Mouse (Mus musculus) forebrain, embryonic 11.5 days (tissue): ENCODE data around the gene Tnfaip8l2. TPM values are rescaled to one million over a fixed set of nuclear protein-coding genes. Genes with fewer than 3 reads are reported as not detected.

Experiments used
- ATAC-seq: fragments of 200-750 bp; cut with Nextera tagmentation; replicated peaks from 2 replicates; pipeline ENCODE4 v1.8.0; 2017; ENCODE audit warnings: moderate TSS enrichment; ENCODE audit not compliant: low FRiP score
- DNase-seq: peaks from one replicate; pipeline ENCODE4 v3.0.0-alpha.2; 2017; ENCODE audit warnings: low spot score
- H3K27ac ChIP-seq: fragments of 300-500 bp; sonication (generic); 2 replicates; pipeline ENCODE4 v1.5.1; 2014; ENCODE audit warnings: low read depth, low read length
- H3K27me3 ChIP-seq: fragments of 300-500 bp; sonication (generic); 2 replicates; pipeline ENCODE4 v1.6.1; 2014; ENCODE audit warnings: mild to moderate bottlenecking, low read length, mixed read lengths; ENCODE audit not compliant: control insufficient read depth, insufficient read depth
- H3K36me3 ChIP-seq: fragments of 300-500 bp; sonication (generic); 2 replicates; pipeline ENCODE4 v1.6.1; 2014; ENCODE audit warnings: mild to moderate bottlenecking, low read length, moderate library complexity, mixed read lengths; ENCODE audit not compliant: control insufficient read depth, insufficient read depth
- H3K4me1 ChIP-seq: fragments of 300-500 bp; sonication (generic); replicated peaks from 2 replicates; pipeline ENCODE4 v1.6.1; 2014; ENCODE audit warnings: low read length, mixed read lengths; ENCODE audit not compliant: control insufficient read depth, insufficient read depth
- H3K4me2 ChIP-seq: fragments of 300-500 bp; sonication (generic); 2 replicates; pipeline ENCODE4 v1.6.1; 2014; ENCODE audit warnings: low read depth, mild to moderate bottlenecking, low read length, moderate library complexity, mixed read lengths; ENCODE audit not compliant: severe bottlenecking
- H3K4me3 ChIP-seq: fragments of 300-500 bp; sonication (generic); 2 replicates; pipeline ENCODE4 v1.5.1; 2014; ENCODE audit warnings: low read depth, low read length
- H3K9ac ChIP-seq: fragments of 300-500 bp; sonication (generic); 2 replicates; pipeline ENCODE4 v1.6.1; 2014; ENCODE audit warnings: low read length
- H3K9me3 ChIP-seq: fragments of 300-500 bp; sonication (generic); 2 replicates; pipeline ENCODE4 v1.6.1; 2016; ENCODE audit warnings: low read length, mixed read lengths; ENCODE audit not compliant: control insufficient read depth
- WGBS: fragments of 180-500 bp; shearing (Covaris S2); extraction: QIAGEN DNeasy Blood & Tissue Kit; methylation state at CpG from one replicate; pipeline ENCODE4 v1.1.7; 2014; 5-methylcytosine and 5-hydroxymethylcytosine counted together
- polyA plus RNA-seq: library from polyadenylated mRNA; unstranded; fragments of >200 nt; fragmentation: Nextera tagmentation; extraction: Ambion mirVana; gene quantifications from 2 replicates; pipeline ENCODE4 v1.2.1, GENCODE M21; 2014

Gene Tnfaip8l2
- polyA plus RNA-seq, 1 experiment from 2014 or later = 1.3 TPM

- H3K9ac ChIP-seq = no peak overlapping the region
- no peaks in the 10 kb centered on the region for H3K9me3 ChIP-seq
- ATAC-seq (no peak), DNase-seq (no peak)
- H3K27me3 ChIP-seq = peaks cover 7% of the 10 kb centered on the region; the same call in 1 of the 2 replicates
- no peak overlapping the region for H3K4me2 ChIP-seq
- no peak overlapping the region for H3K27ac ChIP-seq
- peaks cover 10% of the 10 kb centered on the region for H3K4me1 ChIP-seq
- H3K4me3 ChIP-seq = no peak overlapping the region
- WGBS = 70% methylated on average over 11 of the region's 11 CpGs
- H3K36me3 ChIP-seq = no peaks in the 10 kb centered on the region
Observed at GRCm38 (mm10) chr3:95163419-95164255, 21.5 kb upstream of the Tnfaip8l2 start.

DNA sequence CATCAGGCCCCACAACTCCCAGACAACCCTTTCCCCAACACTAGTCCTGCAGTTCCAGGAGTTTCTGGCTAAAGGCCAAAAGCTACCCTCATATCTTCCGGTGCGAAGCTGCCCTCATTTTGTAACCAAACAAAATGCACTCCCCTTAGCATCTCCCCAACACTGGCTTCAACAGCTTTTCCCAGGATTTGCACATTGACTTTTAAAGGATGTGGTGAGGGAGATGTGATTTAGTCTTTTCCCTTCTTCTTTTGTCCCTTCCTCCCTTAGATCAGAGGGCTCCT lies 20.1 kb upstream of the Tnfaip8l2 start:
- H3K36me3 ChIP-seq = no peaks in the 10 kb centered on the region
- H3K4me3 ChIP-seq = peak overlapping the region; percentile 73
- H3K27ac ChIP-seq = no peak overlapping the region
- no peak for DNase-seq
- ATAC-seq = no peak
- H3K27me3 ChIP-seq = peaks cover 7% of the 10 kb centered on the region; the same call in 1 of the 2 replicates
- 42% methylated on average over 2 of the region's 2 CpGs for WGBS
- peaks cover 10% of the 10 kb centered on the region for H3K4me1 ChIP-seq
- peak overlapping the region; percentile 9; the same call in 1 of the 2 replicates for H3K9ac ChIP-seq
- no peaks in the 10 kb centered on the region for H3K9me3 ChIP-seq
- peak overlapping the region; percentile 89 for H3K4me2 ChIP-seq

DNA sequence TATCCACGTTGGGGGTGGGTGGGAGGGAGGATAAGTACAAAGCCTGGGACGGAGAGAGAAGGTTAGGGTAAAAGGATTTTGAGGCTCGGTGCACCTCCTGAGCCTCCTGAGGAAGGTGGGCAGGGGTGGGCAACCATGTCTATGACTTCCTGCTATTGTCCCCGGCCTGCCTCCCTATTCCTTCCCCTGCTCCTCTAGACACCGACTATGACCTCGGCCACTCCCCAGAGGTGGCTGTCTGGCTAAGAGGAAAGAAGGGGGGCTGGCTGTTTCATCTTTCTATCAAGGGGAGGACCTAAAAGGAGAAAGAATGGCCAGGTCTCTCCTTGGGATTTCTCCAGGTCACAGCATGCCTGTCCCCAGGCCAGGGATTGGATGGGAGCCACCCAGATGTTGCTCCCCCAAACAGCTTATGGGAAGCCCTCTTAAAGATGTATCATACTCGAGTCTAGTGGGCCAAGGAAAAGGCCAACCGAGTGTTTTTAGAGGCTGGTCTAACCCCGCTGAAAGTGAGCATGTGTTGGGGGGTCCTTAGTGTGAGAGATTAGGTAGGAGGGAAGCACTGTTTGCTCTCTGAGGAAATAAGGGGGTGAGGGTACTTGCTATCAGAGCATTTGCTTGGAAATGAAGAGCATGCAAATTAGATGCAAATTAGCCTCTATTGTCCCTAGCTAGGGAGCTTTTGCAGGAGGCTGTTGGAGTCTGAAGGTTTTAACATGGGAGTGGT lies 19.6 kb upstream of the Tnfaip8l2 start:
- WGBS = 7% methylated on average over 9 of the region's 9 CpGs
- 0 out of 2 replicates have a peak, but pooled peaks have one; percentile 22 for ATAC-seq
- peaks cover 7% of the 10 kb centered on the region; the same call in 1 of the 2 replicates for H3K27me3 ChIP-seq

DNA sequence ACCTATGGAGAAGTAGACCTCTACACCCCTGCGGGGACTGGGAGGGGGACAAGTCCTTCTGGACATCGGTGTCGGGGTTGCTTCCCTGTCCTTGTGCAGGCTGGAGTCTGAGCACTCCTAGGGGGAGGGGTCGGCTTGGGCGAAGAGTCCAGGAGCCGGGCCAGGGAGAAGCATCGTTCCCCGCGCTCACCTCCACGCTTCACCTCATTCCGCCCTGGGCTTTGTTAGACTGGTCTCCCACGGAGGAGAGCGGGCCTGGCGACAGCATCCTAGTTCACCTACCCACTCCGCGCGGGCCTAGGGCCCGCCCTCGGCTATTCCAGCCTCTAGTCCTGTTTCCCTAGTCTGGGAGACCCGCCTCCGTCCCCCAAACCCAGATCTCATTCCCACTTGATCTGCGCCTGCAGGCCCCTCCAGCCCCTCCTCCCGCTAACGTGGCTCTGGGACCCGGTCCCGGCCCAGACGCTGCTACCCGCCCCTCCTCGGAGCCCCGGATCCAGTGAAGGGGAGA lies 18.9 kb upstream of the Tnfaip8l2 start:
- ATAC-seq (peak; percentile 24), DNase-seq (peak; percentile 66)
- Histone ChIP-seq H3K4me3 (peak overlapping the region; percentile 73), H3K9me3 (no peaks in the 10 kb centered on the region), H3K9ac (peak overlapping the region; percentile 84), H3K27me3 (peaks cover 7% of the 10 kb centered on the region; the same call in 1 of the 2 replicates), H3K4me1 (peaks cover 10% of the 10 kb centered on the region), H3K36me3 (no peaks in the 10 kb centered on the region), H3K27ac (0 out of 2 replicates have a peak overlapping the region, but pooled peaks have one; percentile 8), H3K4me2 (peak overlapping the region; percentile 89)
- 2% methylated on average over 29 of the region's 30 CpGs for WGBS

More for the DNA sequence above, 19.6 kb upstream of the Tnfaip8l2 start:
- H3K4me1 ChIP-seq = peaks cover 10% of the 10 kb centered on the region
- peak overlapping the region; percentile 84 for H3K9ac ChIP-seq
- no peaks in the 10 kb centered on the region for H3K9me3 ChIP-seq
- 0 out of 2 replicates have a peak overlapping the region, but pooled peaks have one; percentile 8 for H3K27ac ChIP-seq
- H3K36me3 ChIP-seq = no peaks in the 10 kb centered on the region
- no peak for DNase-seq
- H3K4me3 ChIP-seq = peak overlapping the region; percentile 73
- peak overlapping the region; percentile 89 for H3K4me2 ChIP-seq

DNA sequence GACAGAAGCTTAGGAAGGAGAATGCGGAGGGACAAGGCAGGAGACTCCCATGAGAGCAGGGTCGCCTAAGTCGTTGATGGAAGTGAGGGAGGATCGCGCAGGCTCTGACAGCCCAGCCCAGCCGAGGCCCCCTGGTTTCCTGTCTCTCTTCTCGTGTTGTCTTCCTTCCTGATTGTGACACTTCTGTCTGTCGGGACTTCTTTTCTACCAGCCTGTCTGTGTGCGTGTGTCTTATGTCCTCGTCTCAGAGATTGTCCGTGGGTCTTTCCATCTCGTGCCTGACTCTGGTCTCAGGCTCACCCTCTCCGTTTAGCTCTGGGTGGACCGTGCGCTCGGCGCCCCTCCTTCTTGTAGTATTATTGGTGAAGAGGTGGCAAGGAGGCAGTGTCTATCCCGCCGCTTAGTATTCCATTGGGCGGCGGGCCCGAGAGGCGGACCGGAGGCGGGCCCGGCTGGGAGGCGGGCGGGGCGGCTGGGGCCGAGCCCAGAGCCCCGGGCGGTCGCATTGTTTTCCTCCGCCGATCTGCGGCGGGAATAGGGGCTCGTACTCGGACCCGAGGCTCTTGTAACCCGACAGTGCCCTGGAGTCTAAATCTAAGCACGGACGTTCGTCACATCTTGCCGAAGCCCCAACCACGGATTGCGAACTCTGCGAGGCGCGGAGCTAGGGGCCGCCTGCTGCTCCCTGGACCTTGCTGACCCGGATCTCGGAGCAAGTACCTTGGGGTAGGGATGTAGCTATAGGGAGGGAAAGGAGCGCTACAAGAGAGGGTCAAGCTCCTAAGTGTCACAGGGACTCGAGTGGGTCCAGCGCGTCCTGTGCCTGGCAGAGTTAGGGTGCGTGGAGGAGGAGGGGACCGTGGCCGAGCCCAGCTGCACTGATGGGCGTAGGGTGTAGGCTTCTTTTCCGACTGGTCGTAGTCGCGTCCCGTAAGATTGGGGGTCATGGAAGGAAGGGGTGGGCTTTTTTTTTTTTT lies 18.1 kb upstream of the Tnfaip8l2 start, which contains the start of gene Sema6c:
Gene Sema6c (plus strand): TSS at position 471 of the 977 bp plus-strand sequence.
- under 1% methylated on average over 66 of the region's 66 CpGs for WGBS
- Histone ChIP-seq H3K27me3 (peaks cover 7% of the 10 kb centered on the region; the same call in 1 of the 2 replicates), H3K4me3 (peak within 1 kb of the TSS; percentile 73), H3K36me3 (no peaks in the 10 kb centered on the region), H3K9me3 (no peaks in the 10 kb centered on the region), H3K4me2 (peak within 1 kb of the TSS; percentile 89), H3K27ac (0 out of 2 replicates have a peak within 1 kb of the TSS, but pooled peaks have one; percentile 8), H3K9ac (peak within 1 kb of the TSS; percentile 84), H3K4me1 (peaks cover 10% of the 10 kb centered on the region)
- peak; percentile 93 for DNase-seq
- peak; percentile 96 for ATAC-seq

GRCm38 (mm10) chr3:95159511-95159986 lies 17.4 kb upstream of the Tnfaip8l2 start:
- Histone ChIP-seq H3K27ac (no peak overlapping the region), H3K4me2 (peak overlapping the region; percentile 89), H3K36me3 (no peaks in the 10 kb centered on the region), H3K4me3 (peak overlapping the region; percentile 73), H3K27me3 (peaks cover 7% of the 10 kb centered on the region; the same call in 1 of the 2 replicates), H3K9ac (peak overlapping the region; percentile 28; the same call in 1 of the 2 replicates), H3K4me1 (peaks cover 10% of the 10 kb centered on the region), H3K9me3 (no peaks in the 10 kb centered on the region)
- WGBS = 11% methylated on average over 8 of the region's 8 CpGs
- ATAC-seq (no peak), DNase-seq (no peak)

DNA sequence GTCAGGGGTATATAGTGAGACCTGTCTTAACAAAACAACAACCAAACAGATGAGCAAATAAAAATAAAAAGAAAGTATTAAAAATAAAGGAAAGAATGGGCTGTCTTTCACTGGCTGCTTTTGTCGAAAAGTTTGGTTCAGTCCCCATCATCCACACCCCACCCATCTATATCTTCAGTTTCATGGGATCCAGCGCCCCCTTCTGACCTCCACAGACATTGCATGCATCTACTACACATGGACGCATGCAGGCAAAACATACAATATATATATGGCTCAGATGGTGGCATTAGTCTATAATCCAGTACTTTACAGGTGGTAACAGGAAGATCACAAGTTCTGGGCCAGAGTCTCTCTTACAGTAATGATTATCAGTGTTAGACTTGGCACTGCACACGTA lies 11.7 kb upstream of the Tnfaip8l2 start:
- 49% methylated on average over 4 of the region's 4 CpGs for WGBS
- Histone ChIP-seq H3K27ac (no peak overlapping the region), H3K4me3 (no peak overlapping the region), H3K36me3 (no peaks in the 10 kb centered on the region), H3K27me3 (0 out of 2 replicates have a peak, but pooled peaks cover 1% of the 10 kb centered on the region), H3K9ac (no peak overlapping the region), H3K9me3 (no peaks in the 10 kb centered on the region), H3K4me2 (no peak overlapping the region), H3K4me1 (no peaks in the 10 kb centered on the region)
- no peak for ATAC-seq
- no peak for DNase-seq
